Mouse (Mus musculus) embryonic fibroblast, embryonic 13.5 days (primary cell): ENCODE results near the gene Myo1b. TPM values are rescaled to one million over a fixed set of nuclear protein-coding genes. Genes with fewer than 3 reads are reported as not detected.

Experiments
- H3K27ac ChIP-seq: 2 replicates; pipeline ENCODE4 v1.5.1; 2012; ENCODE audit warnings: low read length, control low read depth, inconsistent platforms; ENCODE audit not compliant: insufficient read depth
- H3K4me1 ChIP-seq: 2 replicates; pipeline ENCODE4 v1.6.1; 2011; ENCODE audit warnings: low read length; ENCODE audit not compliant: control insufficient read depth, insufficient read depth
- H3K4me3 ChIP-seq: 2 replicates; pipeline ENCODE4 v1.5.1; 2011; ENCODE audit warnings: mild to moderate bottlenecking, control low read depth, low read length; ENCODE audit not compliant: insufficient read depth
- CTCF ChIP-seq: IDR thresholded peaks from 2 replicates; pipeline ENCODE4 v1.5.1; 2011; ENCODE audit warnings: mild to moderate bottlenecking, control low read depth, low read length, moderate library complexity, borderline replicate concordance; ENCODE audit not compliant: insufficient read depth
- POLR2A ChIP-seq: IDR thresholded peaks from 2 replicates; pipeline ENCODE4 v1.6.1; 2011; ENCODE audit warnings: low read depth, mild to moderate bottlenecking, control low read depth, low read length, moderate library complexity
- polyA plus RNA-seq: library from polyadenylated mRNA; stranded (reverse); fragments of >200 nt; gene quantifications from 2 replicates; pipeline ENCODE4 v1.2.4, GENCODE M21; 2011; ENCODE audit warnings: low read depth; ENCODE audit not compliant: missing spikeins, insufficient read length

Myo1b gene
- polyA plus RNA-seq, 1 experiment = 66.5 TPM

DNA sequence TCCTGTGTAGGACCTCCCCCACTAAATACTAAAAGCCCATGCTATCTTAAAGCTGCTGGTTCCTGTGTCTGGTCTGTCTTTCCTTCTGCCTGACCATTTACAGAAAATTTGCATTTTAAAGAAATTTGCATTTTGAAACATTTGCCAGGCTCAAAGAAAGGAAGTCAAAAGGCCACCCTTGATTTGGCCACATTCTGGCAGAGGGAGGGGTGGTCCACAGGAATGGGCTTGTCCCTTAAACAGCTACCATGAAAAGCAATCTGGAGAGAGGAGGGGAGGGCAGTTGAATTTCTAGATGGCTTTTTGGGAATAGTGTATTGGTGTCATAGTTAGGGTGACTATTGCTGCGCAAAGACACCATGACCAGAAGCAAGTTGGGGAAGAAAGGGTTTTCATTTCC is 173.3 kb downstream of the Myo1b start:
- no peak for TF ChIP-seq CTCF
- H3K4me1 ChIP-seq = peaks cover 6% of the 10 kb centered on the region; the same call in 1 of the 2 replicates

DNA sequence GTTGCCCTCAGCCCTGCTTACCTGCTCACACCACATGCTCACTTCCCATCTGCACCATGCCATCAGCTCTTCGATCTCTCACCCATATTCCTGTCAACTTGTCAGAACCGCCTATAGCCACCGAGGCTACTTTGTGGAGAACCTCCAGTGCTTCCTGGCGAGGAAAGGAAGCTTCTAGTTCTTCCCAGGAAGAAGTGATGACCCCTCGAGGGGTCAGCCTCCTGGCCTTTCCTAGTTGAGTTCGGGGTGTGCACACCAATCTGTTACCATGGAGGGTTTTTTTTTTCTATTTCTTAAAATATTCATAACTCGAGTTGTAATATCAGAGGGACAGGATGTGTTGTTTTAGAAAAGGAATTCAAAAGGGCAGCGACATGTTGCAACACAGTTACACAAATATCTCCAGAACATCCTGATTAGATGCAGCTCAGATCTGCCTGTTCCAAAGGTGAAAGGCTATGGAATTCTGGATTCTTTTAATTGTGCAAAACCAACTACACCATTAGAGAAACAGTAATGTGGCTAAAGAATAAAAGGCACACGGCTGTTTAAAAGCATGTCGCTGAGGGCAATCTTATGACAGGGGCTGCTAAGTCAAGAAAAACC is 175.1 kb downstream of the Myo1b start:
- Histone ChIP-seq H3K4me3 (no peak overlapping the region), H3K27ac (no peak overlapping the region), H3K4me1 (no peaks in the 10 kb centered on the region)
- TF ChIP-seq POLR2A (no peak), CTCF (no peak)

More for the DNA sequence above, 173.3 kb downstream of the Myo1b start:
- Histone ChIP-seq H3K27ac (no peak overlapping the region), H3K4me3 (no peak overlapping the region)

DNA sequence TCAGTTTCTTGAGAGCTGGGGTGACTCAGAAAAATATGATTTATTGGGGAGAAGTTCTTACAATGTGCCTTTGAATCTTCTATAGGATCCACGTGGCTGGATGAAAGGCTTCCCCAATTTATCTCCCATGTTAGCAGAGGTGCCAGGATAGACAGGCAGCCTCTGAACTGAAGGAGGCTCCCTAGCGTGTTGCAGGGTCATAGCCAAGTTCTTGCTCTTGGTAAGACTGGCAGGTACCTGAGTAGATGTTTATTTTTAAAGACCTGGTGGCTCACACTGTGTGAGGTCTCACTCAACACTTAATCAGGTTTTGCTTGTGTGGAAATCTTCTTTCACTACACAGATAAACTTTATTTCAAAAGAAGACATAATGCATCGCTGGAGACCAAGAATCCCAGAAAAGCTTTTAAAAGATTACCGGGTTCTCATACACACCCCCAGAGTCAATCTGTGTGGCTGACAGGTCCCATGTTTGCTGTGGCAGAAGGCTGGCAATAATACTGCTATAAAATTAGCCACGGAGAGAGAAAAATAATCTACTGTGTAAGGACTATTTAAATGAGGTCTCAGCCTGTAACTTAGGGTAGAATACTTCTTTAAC is 176.5 kb downstream of the Myo1b start:
- TF ChIP-seq POLR2A (no peak), CTCF (no peak)
- Histone ChIP-seq H3K4me1 (no peaks in the 10 kb centered on the region), H3K4me3 (no peak overlapping the region), H3K27ac (no peak overlapping the region)

DNA sequence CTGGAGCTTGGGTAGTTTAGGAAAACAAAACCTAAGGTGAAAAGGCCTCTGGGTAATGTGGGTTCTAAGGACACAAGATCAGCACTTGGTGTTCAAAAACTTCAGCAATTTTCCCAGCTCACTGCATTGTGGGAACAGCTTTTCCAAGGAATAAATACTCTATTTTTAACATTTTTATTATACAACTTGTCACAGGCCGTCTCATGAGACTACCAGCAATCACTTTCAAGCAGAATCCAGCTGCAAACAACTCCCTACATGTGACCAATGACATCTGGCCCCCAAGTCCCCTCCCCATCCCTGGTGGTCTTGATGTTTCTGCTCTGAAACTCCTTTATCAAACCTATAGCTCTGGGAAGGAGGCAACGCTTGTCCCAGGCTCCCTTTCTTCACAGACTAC is 179.0 kb downstream of the Myo1b start:
- Histone ChIP-seq H3K4me1 (no peaks in the 10 kb centered on the region), H3K27ac (no peak overlapping the region), H3K4me3 (no peak overlapping the region)
- TF ChIP-seq CTCF (no peak), POLR2A (no peak)

DNA sequence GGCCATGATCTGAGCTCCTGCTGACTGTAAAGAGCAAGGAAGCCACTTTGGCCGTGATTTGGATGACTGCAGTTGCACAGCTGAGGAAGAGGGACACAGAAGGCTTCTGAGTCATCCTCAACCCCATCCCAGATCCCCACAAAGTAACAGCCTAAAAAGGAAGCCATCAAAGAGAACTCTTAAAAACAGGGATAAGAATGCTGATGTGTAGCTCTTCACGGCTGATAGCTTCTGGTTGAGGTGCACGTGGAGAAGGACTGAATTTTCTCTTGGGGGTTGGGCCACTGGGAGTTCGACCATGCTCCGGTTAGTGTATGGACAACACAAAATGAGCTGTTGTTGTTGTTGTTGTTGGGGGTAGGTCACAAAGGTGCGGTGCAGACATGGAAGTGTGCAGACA is 181.2 kb downstream of the Myo1b start:
- no peaks in the 10 kb centered on the region for H3K4me1 ChIP-seq
- TF ChIP-seq CTCF (no peak), POLR2A (no peak)
- no peak overlapping the region for H3K27ac ChIP-seq
- H3K4me3 ChIP-seq = no peak overlapping the region

DNA sequence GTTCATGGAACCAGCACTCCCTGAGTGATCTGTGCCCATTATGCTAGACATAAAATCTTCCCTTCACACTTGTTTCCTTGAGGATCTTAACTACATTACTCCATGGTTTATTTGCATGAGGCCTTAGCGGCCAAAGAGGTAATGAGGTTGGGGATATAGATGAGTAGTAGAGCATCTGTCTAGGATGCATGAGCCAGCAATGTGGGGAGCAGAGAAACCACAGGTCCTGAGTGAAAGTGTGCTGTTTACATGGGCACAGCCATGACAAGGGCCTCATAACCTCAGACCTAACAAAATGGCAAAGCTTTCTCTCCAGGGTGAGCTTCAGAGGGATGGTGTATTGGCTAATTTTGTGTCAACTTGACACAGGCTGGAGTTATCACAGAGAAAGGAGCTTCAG is 186.5 kb downstream of the Myo1b start:
- TF ChIP-seq POLR2A (no peak), CTCF (no peak)
- H3K4me1 ChIP-seq = no peaks in the 10 kb centered on the region
- no peak overlapping the region for H3K4me3 ChIP-seq
- H3K27ac ChIP-seq = no peak overlapping the region

DNA sequence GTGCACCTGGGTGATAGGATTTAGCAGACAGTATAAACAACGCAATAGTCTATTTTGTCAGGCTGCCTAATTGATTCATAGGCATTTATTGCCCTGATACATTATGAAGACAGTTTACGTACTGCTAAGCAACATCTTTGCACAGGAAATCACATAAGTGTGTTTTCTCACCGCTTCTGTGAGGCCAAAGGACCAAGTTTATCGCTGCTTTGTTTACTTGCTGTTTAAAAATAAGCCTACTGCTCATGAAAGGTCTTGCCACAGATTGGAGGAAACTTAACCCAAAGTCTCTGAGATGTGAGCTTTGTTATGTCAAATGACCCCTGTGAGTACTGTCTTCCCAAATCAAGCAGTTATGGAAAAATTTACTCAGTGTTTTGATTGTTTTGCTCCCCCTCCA is 187.1 kb downstream of the Myo1b start:
- no peaks in the 10 kb centered on the region for H3K4me1 ChIP-seq
- no peak overlapping the region for H3K4me3 ChIP-seq
- H3K27ac ChIP-seq = no peak overlapping the region
- no peak for TF ChIP-seq CTCF
- TF ChIP-seq POLR2A = no peak

DNA sequence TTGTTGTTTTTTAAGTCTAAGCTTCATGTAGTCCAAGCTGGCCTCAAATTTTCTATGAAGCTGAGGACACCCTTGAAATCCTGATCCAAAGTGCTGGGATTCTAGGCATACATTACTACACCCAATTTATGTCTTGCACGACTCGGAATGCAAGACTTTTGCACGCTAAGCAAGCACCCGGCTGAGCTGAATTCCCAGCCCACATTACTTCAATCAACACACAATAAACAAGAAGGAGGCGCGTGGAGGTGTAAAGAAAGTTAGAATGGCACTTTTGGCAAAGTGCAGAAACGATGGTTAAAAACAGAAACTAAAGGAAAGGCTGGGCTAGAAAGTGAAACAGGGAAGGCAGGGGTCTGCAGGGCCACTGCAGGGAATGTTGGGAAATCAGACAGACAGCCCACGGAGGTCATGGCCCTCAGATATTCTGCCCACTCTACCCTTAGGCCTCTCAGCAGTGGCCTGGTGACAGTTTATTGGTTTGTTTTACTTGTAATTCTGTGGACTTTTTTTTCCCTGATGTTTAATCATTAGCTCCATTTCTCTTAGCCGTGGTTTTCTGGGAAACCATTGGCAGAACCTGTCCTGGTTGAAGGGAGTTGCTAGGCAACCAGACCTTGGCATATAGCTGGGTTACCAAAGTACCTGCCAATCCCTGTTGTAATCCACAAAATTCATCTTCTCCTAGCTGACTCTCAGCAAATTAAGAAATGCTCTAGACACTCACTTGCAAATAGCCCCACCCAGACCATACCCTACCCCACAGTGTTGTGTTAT is 195.8 kb downstream of the Myo1b start:
- Histone ChIP-seq H3K4me1 (no peaks in the 10 kb centered on the region), H3K4me3 (no peak overlapping the region), H3K27ac (no peak overlapping the region)
- TF ChIP-seq CTCF (no peak), POLR2A (no peak)

DNA sequence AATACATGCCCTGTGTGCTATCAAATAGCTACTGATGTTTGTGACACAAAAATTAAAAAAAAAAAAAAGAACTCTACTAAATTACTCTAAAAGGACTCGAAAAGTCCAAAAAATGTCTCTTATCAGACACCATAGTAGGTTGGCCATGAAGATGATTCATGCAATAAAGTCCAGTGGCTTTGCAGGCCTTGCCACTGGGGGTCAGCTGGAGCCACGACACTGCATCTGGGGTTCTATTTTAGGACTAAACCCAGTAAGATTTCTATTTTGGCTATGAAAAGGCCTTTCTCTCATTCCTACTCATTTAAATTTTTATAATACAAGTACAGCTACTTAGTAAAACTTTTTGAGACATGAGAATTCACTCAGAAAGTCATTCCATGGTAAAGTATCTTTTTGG is 205.0 kb downstream of the Myo1b start:
- TF ChIP-seq POLR2A (no peak), CTCF (no peak)
- Histone ChIP-seq H3K4me3 (no peak overlapping the region), H3K4me1 (no peaks in the 10 kb centered on the region), H3K27ac (no peak overlapping the region)

DNA sequence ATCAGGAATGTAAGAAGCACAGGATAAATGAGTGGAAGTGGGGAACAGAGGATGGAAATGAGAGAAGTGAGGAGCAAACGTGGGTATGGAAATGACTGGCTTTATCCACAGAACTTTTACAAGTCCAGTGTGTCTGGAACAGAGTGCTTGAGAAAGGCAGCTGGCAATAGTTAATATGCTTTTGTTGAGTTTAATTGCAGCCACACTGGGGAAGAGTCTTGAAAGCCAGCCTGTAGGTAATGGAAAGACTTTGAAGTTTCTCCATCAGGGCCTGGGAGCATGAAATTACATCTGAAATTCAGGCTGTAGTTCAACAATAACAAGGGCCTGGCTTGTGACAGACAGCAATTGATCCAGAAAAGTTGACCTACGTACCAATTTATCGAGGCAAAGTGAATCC is 209.8 kb downstream of the Myo1b start:
- Histone ChIP-seq H3K27ac (no peak overlapping the region), H3K4me1 (no peaks in the 10 kb centered on the region), H3K4me3 (no peak overlapping the region)
- TF ChIP-seq CTCF (no peak), POLR2A (no peak)
